In the genomic region with DNA sequence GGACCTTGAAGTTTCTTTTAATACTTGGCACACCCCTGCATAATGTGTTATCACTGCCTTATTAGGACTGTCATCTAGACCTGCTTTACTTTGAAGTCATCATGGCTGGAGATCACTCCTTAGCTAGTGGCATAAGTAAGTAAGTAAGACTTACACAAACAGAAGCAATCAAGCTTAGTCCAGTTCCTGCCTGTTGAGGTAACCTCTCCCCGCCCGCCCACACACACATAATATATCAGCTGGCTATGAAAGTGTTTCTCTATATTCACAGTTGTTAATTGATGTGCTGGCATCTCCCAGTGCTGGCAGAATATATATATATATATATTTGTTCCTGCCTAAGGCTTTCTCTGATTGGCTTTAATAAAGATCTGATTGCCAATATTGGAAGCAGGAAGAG, we compare ENCODE assay signal across 28 mouse cellular contexts.
"Had no signal": no experiment of that assay in that cellular context is flagged by ENCODE, and none has a peak within 500 bp of the region (broad histone marks: within the 10 kb centered on the region; RNA-seq: fewer than 3 reads in every experiment).

No protein-coding gene starts in this region.

- H3K4me1 ChIP-seq: embryonic facial prominence, embryonic 12.5 days; heart, embryonic 10.5 days had no signal

- H3K9ac ChIP-seq: embryonic facial prominence, embryonic 12.5 days; embryonic facial prominence, embryonic 13.5 days; embryonic facial prominence, embryonic 15.5 days; forebrain, embryonic 12.5 days; forebrain, embryonic 13.5 days; forebrain, embryonic 15.5 days; forebrain, postnatal 0 days had no signal

- DNase-seq: cerebellum, adult 2 months; cerebellum, adult 9-10 months; cerebellum, adult 9-11 months; cerebellum, postnatal 10 days; cerebellum, postnatal 14 days; cerebellum, postnatal 25 days; cerebellum, postnatal 36 days; embryo, embryonic 11 days; forebrain, postnatal 0 days; gastrocnemius, adult 2 months; gastrocnemius, postnatal 14 days; gastrocnemius, postnatal 25 days; gastrocnemius, postnatal 36 days; heart, adult 11 months; heart, adult 18-20 months; heart, adult 2 months had no signal

- H3K9me3 ChIP-seq: embryonic facial prominence, embryonic 10.5 days; embryonic facial prominence, embryonic 12.5 days; embryonic facial prominence, embryonic 13.5 days; embryonic facial prominence, embryonic 15.5 days; forebrain, embryonic 10.5 days; forebrain, embryonic 12.5 days; forebrain, embryonic 13.5 days; forebrain, embryonic 15.5 days; heart, embryonic 10.5 days had no signal

- H3K4me2 ChIP-seq: embryonic facial prominence, embryonic 12.5 days; embryonic facial prominence, embryonic 13.5 days; embryonic facial prominence, embryonic 15.5 days; forebrain, embryonic 12.5 days; forebrain, embryonic 13.5 days; forebrain, embryonic 15.5 days had no signal

- ATAC-seq: forebrain, embryonic 13.5 days; forebrain, embryonic 14.5 days; forebrain, embryonic 15.5 days; forebrain, embryonic 16.5 days; forebrain, postnatal 0 days had no signal

- H3K4me3 ChIP-seq: embryonic facial prominence, embryonic 10.5 days; embryonic facial prominence, embryonic 12.5 days; embryonic facial prominence, embryonic 13.5 days; embryonic facial prominence, embryonic 15.5 days; erythroblast, embryonic 14.5 days; forebrain, embryonic 10.5 days; forebrain, embryonic 12.5 days; forebrain, embryonic 13.5 days; forebrain, embryonic 15.5 days; gastrocnemius, adult 2 months; heart, adult 2 months; heart, embryonic 10.5 days had no signal

- H3K27ac ChIP-seq: embryonic facial prominence, embryonic 10.5 days; embryonic facial prominence, embryonic 12.5 days; embryonic facial prominence, embryonic 13.5 days; embryonic facial prominence, embryonic 15.5 days; forebrain, embryonic 10.5 days; forebrain, embryonic 12.5 days; forebrain, embryonic 13.5 days; forebrain, embryonic 15.5 days; gastrocnemius, adult 2 months; heart, adult 2 months; heart, embryonic 10.5 days had no signal

- H3K36me3 ChIP-seq: embryonic facial prominence, embryonic 10.5 days; embryonic facial prominence, embryonic 12.5 days; embryonic facial prominence, embryonic 13.5 days; embryonic facial prominence, embryonic 15.5 days; forebrain, embryonic 10.5 days; forebrain, embryonic 12.5 days; forebrain, embryonic 15.5 days; heart, embryonic 10.5 days had no signal
